27 mouse cellular contexts compared by ENCODE assay signal in the genomic region with DNA sequence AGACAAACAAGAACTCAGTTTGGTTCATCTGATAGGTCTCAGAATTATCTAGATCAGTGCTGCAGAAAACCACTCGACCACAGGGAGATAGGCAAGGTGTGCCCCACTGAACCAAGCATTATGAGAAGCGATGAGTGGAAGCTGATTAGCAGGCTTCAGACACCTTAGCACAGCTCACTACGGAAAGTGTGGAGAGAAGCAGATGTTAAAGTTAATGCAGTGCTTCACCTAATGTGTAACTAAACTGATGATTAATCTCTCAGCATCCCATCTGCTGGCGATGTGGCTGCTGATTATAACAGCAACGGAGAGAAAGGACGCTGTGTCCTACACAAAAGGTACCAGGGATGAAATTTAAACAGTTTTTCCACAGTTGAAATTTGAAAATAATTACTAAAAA.
DNase-seq lines count a peak whose midpoint lies in the region; ATAC-seq and TF ChIP-seq lines count a peak whose summit lies in the region.
"Had no signal": no experiment of that assay in that cellular context is flagged by ENCODE, and none has a peak within 500 bp of the region (broad histone marks: within the 10 kb centered on the region; RNA-seq: fewer than 3 reads in every experiment).

No protein-coding gene starts in this region.

- no peak overlapping the region for H3K4me2 ChIP-seq in forebrain, embryonic 12.5 days
- no peak overlapping the region for H3K4me2 ChIP-seq in midbrain, postnatal 0 days (ENCODE audit: low read depth, low read length, poor library complexity, severe bottlenecking)
- no peak overlapping the region for H3K4me2 ChIP-seq in midbrain, embryonic 11.5 days
- H3K4me2 ChIP-seq in hindbrain, embryonic 16.5 days (ENCODE audit: low read length), result no peak overlapping the region
- H3K4me2 ChIP-seq: embryonic facial prominence, embryonic 12.5 days; heart, embryonic 15.5 days; liver, embryonic 13.5 days; midbrain, embryonic 15.5 days had no signal

- no peak for TF ChIP-seq CTCF in midbrain, postnatal 0 days (IDR thresholded peaks at IDR 0.05)

- H3K36me3 ChIP-seq in forebrain, embryonic 12.5 days (replicated peaks), result no peaks in the 10 kb centered on the region
- H3K36me3 ChIP-seq in forebrain, embryonic 10.5 days (replicated peaks), result no peaks in the 10 kb centered on the region
- H3K36me3 ChIP-seq in midbrain, postnatal 0 days (ENCODE audit: insufficient read depth, low read length), result no peaks in the 10 kb centered on the region
- H3K36me3 ChIP-seq in midbrain, embryonic 11.5 days (ENCODE audit: control insufficient read depth, insufficient read depth, low read length), result no peaks in the 10 kb centered on the region
- H3K36me3 ChIP-seq in hindbrain, embryonic 16.5 days (ENCODE audit: control insufficient read depth, insufficient read depth, low read length), result no peaks in the 10 kb centered on the region
- H3K36me3 ChIP-seq: embryonic facial prominence, embryonic 12.5 days; heart, embryonic 15.5 days; liver, embryonic 13.5 days; midbrain, embryonic 15.5 days had no signal

- no peak overlapping the region for H3K4me3 ChIP-seq in forebrain, embryonic 12.5 days (replicated peaks)
- H3K4me3 ChIP-seq in forebrain, embryonic 10.5 days, result no peak overlapping the region
- no peak overlapping the region for H3K4me3 ChIP-seq in midbrain, postnatal 0 days (ENCODE audit: low read depth, low read length)
- H3K4me3 ChIP-seq in midbrain, embryonic 11.5 days (ENCODE audit: low read depth, low read length), result no peak overlapping the region
- H3K4me3 ChIP-seq in hindbrain, embryonic 16.5 days (ENCODE audit: low read length), result no peak overlapping the region
- H3K4me3 ChIP-seq: embryonic facial prominence, embryonic 12.5 days; erythroblast, embryonic 14.5 days; gastrocnemius, adult 2 months; heart, embryonic 15.5 days; left cerebral cortex, adult 2 months; liver, embryonic 13.5 days; midbrain, embryonic 15.5 days; myocyte had no signal

- no peaks in the 10 kb centered on the region for H3K4me1 ChIP-seq in forebrain, embryonic 12.5 days
- H3K4me1 ChIP-seq in forebrain, embryonic 10.5 days, result peaks cover 38% of the 10 kb centered on the region
- no peaks in the 10 kb centered on the region for H3K4me1 ChIP-seq in midbrain, postnatal 0 days (ENCODE audit: insufficient read depth, low read length)
- no peaks in the 10 kb centered on the region for H3K4me1 ChIP-seq in midbrain, embryonic 11.5 days (ENCODE audit: control insufficient read depth, insufficient read depth, low read length)
- no peaks in the 10 kb centered on the region for H3K4me1 ChIP-seq in hindbrain, embryonic 16.5 days (ENCODE audit: control insufficient read depth, insufficient read depth, low read depth, low read length)
- H3K4me1 ChIP-seq: embryonic facial prominence, embryonic 12.5 days; heart, embryonic 15.5 days; liver, embryonic 13.5 days; midbrain, embryonic 15.5 days had no signal

- no peak for DNase-seq in forebrain, embryonic 10.5 days (ENCODE audit: extremely low spot score, low spot score)
- DNase-seq in midbrain, postnatal 0 days (ENCODE audit: low spot score), result peak; percentile 51
- no peak for DNase-seq in midbrain, embryonic 11.5 days (ENCODE audit: low spot score, missing footprints)
- no peak for DNase-seq in kidney, adult 11 months
- DNase-seq: adrenal gland, postnatal 25 days; cerebellum, adult 11 months; gastrocnemius, adult 2 months; heart, postnatal 36 days; kidney, adult 2 months; layer of hippocampus, adult 9-11 months; liver, embryonic 13.5 days; lung, adult 2 months; lung, postnatal 14 days; thymus, adult 18-20 months; thymus, postnatal 4 days had no signal

- no peaks in the 10 kb centered on the region for H3K27me3 ChIP-seq in forebrain, embryonic 12.5 days
- H3K27me3 ChIP-seq in forebrain, embryonic 10.5 days (ENCODE audit: poor library complexity, severe bottlenecking), result no peaks in the 10 kb centered on the region
- no peaks in the 10 kb centered on the region for H3K27me3 ChIP-seq in midbrain, postnatal 0 days (ENCODE audit: insufficient read depth, low read length)
- no peaks in the 10 kb centered on the region for H3K27me3 ChIP-seq in midbrain, embryonic 11.5 days (ENCODE audit: control insufficient read depth, insufficient read depth, low read length)
- no peaks in the 10 kb centered on the region for H3K27me3 ChIP-seq in hindbrain, embryonic 16.5 days (replicated peaks; ENCODE audit: control insufficient read depth, insufficient read depth, low read length)
- H3K27me3 ChIP-seq: embryonic facial prominence, embryonic 12.5 days; heart, embryonic 15.5 days; liver, embryonic 13.5 days; midbrain, embryonic 15.5 days had no signal

- peak; percentile 49; the same call in 1 of the 2 replicates for ATAC-seq in forebrain, embryonic 12.5 days (ENCODE audit: low FRiP score)
- no peak for ATAC-seq in midbrain, postnatal 0 days (ENCODE audit: low FRiP score)
- ATAC-seq in midbrain, embryonic 11.5 days (ENCODE audit: low FRiP score), result no peak
- ATAC-seq in hindbrain, embryonic 16.5 days, result peak; percentile 68
- ATAC-seq in megakaryocyte progenitor cell, adult 5-6 weeks (replicated peaks; ENCODE audit: poor library complexity), result no peak
- ATAC-seq: CD4-positive, CD25-positive, alpha-beta regulatory T cell, adult 4 months; inflammation-experienced regulatory T-cells, adult 6 months; midbrain, embryonic 15.5 days had no signal

- no peak overlapping the region for H3K9ac ChIP-seq in forebrain, embryonic 12.5 days
- no peak overlapping the region for H3K9ac ChIP-seq in midbrain, postnatal 0 days (replicated peaks; ENCODE audit: low read length, poor library complexity, severe bottlenecking)
- H3K9ac ChIP-seq in midbrain, embryonic 11.5 days (ENCODE audit: low read length), result no peak overlapping the region
- no peak overlapping the region for H3K9ac ChIP-seq in hindbrain, embryonic 16.5 days (ENCODE audit: low read depth, low read length)
- H3K9ac ChIP-seq: embryonic facial prominence, embryonic 12.5 days; heart, embryonic 15.5 days; liver, embryonic 13.5 days; midbrain, embryonic 15.5 days had no signal

- H3K9me3 ChIP-seq in forebrain, embryonic 12.5 days, result no peaks in the 10 kb centered on the region
- H3K9me3 ChIP-seq in forebrain, embryonic 10.5 days, result no peaks in the 10 kb centered on the region
- no peaks in the 10 kb centered on the region for H3K9me3 ChIP-seq in midbrain, postnatal 0 days (ENCODE audit: low read length)
- H3K9me3 ChIP-seq in midbrain, embryonic 11.5 days (ENCODE audit: control insufficient read depth, low read length), result no peaks in the 10 kb centered on the region
- H3K9me3 ChIP-seq in hindbrain, embryonic 16.5 days (ENCODE audit: control insufficient read depth, low read length), result no peaks in the 10 kb centered on the region
- H3K9me3 ChIP-seq: embryonic facial prominence, embryonic 12.5 days; heart, embryonic 15.5 days; liver, embryonic 13.5 days; midbrain, embryonic 15.5 days had no signal

- WGBS in forebrain, embryonic 12.5 days, result 63% methylated on average over 6 of the region's 6 CpGs
- WGBS in forebrain, embryonic 10.5 days, result 75% methylated on average over 6 of the region's 6 CpGs
- 48% methylated on average over 6 of the region's 6 CpGs for WGBS in midbrain, postnatal 0 days
- 63% methylated on average over 6 of the region's 6 CpGs for WGBS in midbrain, embryonic 11.5 days
- WGBS in hindbrain, embryonic 16.5 days, result 34% methylated on average over 6 of the region's 6 CpGs

- no peak overlapping the region for H3K27ac ChIP-seq in forebrain, embryonic 12.5 days
- H3K27ac ChIP-seq in forebrain, embryonic 10.5 days, result no peak overlapping the region
- no peak overlapping the region for H3K27ac ChIP-seq in midbrain, postnatal 0 days (ENCODE audit: low read depth, low read length)
- no peak overlapping the region for H3K27ac ChIP-seq in midbrain, embryonic 11.5 days (ENCODE audit: low read depth, low read length)
- H3K27ac ChIP-seq in hindbrain, embryonic 16.5 days (ENCODE audit: low read depth, low read length), result no peak overlapping the region
- H3K27ac ChIP-seq: embryonic facial prominence, embryonic 12.5 days; gastrocnemius, adult 2 months; heart, embryonic 15.5 days; kidney, postnatal 0 days; left cerebral cortex, adult 2 months; liver, embryonic 13.5 days; midbrain, embryonic 15.5 days had no signal

Comparison
In these comparisons a context has a peak if more than half of its experiments do, and no peak if none do; other contexts are left out.
1. ATAC-seq: peak in forebrain, embryonic 12.5 days (single experiment) and hindbrain, embryonic 16.5 days (single experiment); none in midbrain, postnatal 0 days (single experiment), midbrain, embryonic 11.5 days (single experiment) and megakaryocyte progenitor cell, adult 5-6 weeks (single experiment).